Mouse (Mus musculus) B cell, adult 62 days (primary cell): ENCODE results near the gene B630019K06Rik. TPM values are rescaled to one million over a fixed set of nuclear protein-coding genes. Genes with fewer than 3 reads are reported as not detected.

Source experiments
- total RNA-seq: library from RNA; stranded (reverse); gene quantifications from 4 replicates; pipeline ENCODE4 v1.2.4, GENCODE M21; 2023

Gene B630019K06Rik
- 0.30 to 0.58 TPM (median 0.43 TPM) in 3 of 4 replicates, not detected in the other for total RNA-seq

DNA sequence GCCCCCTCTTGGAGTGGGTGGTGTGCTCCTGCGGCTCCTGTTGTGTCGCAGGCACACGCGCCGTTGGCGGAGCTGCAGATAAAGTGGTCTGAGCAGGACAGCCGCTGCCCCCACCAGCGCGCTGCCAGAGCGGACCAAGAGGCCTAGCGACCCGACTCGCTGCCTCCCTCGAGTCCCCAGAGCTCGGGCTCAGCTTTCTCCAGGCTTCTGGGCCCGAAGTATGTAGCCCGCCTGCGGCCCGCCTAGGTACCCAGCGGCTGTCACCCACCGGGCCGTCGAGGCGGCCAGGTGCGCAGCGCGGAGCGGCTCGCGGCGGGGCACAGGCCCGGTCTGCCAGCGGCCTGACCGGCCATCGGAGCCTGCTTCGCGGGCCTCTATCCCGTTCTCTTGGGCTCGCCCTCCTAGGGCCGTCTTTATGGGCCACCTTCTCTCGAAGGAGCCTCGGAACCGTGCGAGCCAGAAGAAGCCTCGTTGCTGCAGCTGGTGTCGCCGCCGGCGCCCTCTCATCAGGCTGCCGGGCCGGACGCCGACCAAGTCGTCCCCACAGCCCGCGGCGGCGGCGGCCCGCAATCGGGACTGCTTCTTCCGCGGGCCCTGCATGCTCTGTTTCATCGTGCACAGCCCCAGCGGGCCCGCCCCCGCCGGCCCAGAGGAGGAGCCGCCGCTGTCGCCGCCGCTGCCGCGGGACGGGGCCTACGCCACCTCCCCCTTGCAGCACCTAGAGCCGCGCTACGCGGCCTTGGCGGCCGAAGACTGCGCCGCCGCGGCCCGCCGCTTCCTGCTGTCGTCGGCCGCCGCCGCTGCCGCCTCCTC lies at the start of gene B630019K06Rik:
Gene B630019K06Rik, plus strand, starts transcription at position 40 of the 813 bp plus-strand sequence.

DNA sequence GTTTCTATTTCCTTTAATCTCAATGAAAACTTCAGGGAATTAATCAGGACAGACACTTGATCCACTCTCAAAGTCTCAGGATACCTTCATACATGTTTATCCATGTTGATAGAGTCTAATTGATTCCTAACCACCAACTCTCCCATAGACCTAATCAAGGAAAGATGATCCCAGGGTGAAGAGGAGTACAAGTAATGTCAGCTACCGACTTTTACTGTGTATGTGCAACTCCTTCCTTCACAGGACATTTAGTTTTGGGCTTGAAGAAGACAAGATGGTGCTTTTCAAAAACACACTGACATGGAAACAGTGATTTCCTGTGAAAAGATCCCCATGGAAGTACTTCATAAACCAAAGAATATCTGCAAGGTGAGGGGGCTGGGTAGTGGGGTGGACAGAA lies 48.5 kb upstream of the B630019K06Rik start, which contains the start of gene Gm6592:
Gene Gm6592, plus strand, starts transcription at position 301 of the 400 bp plus-strand sequence.

GRCm38 (mm10) chrX:8873953-8874352 lies 18.2 kb upstream of the B630019K06Rik start, which contains the start of gene Gm5751:
Gene Gm5751 (plus strand): TSS chrX:8874253.

Other genes with a start within 250 kb of the B630019K06Rik start
- not detected in 4 replicates for gene Ssxb8, start 201.5 kb upstream of the B630019K06Rik start, total RNA-seq
- gene Ssx9, start 143.9 kb upstream of the B630019K06Rik start, total RNA-seq: not detected in 4 replicates
- gene Ssxb5, start 88.7 kb upstream of the B630019K06Rik start, total RNA-seq: not detected in 4 replicates
- not detected in 4 replicates for gene Gm6592, start 48.4 kb upstream of the B630019K06Rik start, total RNA-seq
- not detected in 4 replicates for gene Gm5751, start 18.1 kb upstream of the B630019K06Rik start, total RNA-seq
- not detected in 4 replicates for gene Fthl17b, start 70.6 kb downstream of the B630019K06Rik start, total RNA-seq
- gene Fthl17c, start 84.2 kb downstream of the B630019K06Rik start, total RNA-seq: not detected in 4 replicates
- gene Fthl17d, start 94.4 kb downstream of the B630019K06Rik start, total RNA-seq: not detected in 4 replicates
- gene Fthl17e, start 141.1 kb downstream of the B630019K06Rik start, total RNA-seq: not detected in 4 replicates
- gene Fthl17f, start 170.6 kb downstream of the B630019K06Rik start, total RNA-seq: not detected in 4 replicates
- gene 4930402K13Rik, start 212.2 kb downstream of the B630019K06Rik start, total RNA-seq: not detected in 4 replicates